23 mouse cellular contexts compared by ENCODE assay signal in the genomic region with DNA sequence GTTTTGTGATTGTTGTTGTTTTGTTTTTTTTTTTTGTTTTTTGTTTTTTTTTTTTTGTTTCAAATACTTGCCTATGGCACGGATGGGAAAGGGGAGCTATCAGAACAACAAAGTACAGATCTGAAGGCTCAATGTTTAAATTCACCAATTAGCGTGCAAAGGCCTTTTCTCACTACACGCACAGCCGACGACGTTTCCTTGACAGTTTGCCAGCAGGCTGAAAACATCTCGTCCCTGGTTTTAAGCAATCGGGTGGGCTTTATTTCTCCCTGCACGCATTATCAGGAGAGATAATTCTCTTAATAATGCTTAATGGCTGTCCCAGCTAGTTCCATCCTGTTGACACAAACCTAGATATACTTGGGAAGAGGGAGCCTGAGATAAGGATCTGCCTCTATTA.
DNase-seq lines count a peak whose midpoint lies in the region; ATAC-seq and TF ChIP-seq lines count a peak whose summit lies in the region.
"Had no signal": no experiment of that assay in that cellular context is flagged by ENCODE, and none has a peak within 500 bp of the region (broad histone marks: within the 10 kb centered on the region; RNA-seq: fewer than 3 reads in every experiment).

No protein-coding gene starts in this region.

- H3K4me3 ChIP-seq in heart, embryonic 15.5 days = no peak overlapping the region
- H3K4me3 ChIP-seq in heart, adult 2 months = no peak overlapping the region
- no peak overlapping the region for H3K4me3 ChIP-seq in lung, embryonic 14.5 days (ENCODE audit: low read depth, low read length)
- H3K4me3 ChIP-seq: embryonic facial prominence, embryonic 12.5 days; embryonic facial prominence, embryonic 15.5 days; forebrain, embryonic 12.5 days; heart, embryonic 12.5 days; hindbrain, embryonic 15.5 days; intestine, embryonic 15.5 days had no signal

- no peak for TF ChIP-seq CTCF in heart, adult 2 months (IDR thresholded peaks at IDR 0.05)
- no peak for TF ChIP-seq CTCF in lung, embryonic 14.5 days (IDR thresholded peaks at IDR 0.05; ENCODE audit: low read depth)
- TF ChIP-seq CTCF in brain, embryonic 14.5 days (IDR thresholded peaks at IDR 0.05; ENCODE audit: borderline replicate concordance, extremely low read depth, insufficient read depth, insufficient read length) = no peak

- H3K4me2 ChIP-seq in heart, embryonic 15.5 days = peak overlapping the region; percentile 21; the same call in 1 of the 2 replicates
- H3K4me2 ChIP-seq in lung, embryonic 14.5 days = no peak overlapping the region
- H3K4me2 ChIP-seq: embryonic facial prominence, embryonic 12.5 days; embryonic facial prominence, embryonic 15.5 days; forebrain, embryonic 12.5 days; heart, embryonic 12.5 days; hindbrain, embryonic 15.5 days; intestine, embryonic 15.5 days had no signal

- ATAC-seq in heart, embryonic 15.5 days (replicated peaks; ENCODE audit: insufficient number of reproducible peaks, insufficient read depth, low FRiP score, low read depth) = no peak
- ATAC-seq in lung, embryonic 14.5 days (ENCODE audit: insufficient read depth) = no peak
- ATAC-seq: activated CD4-positive, CD25-positive, alpha-beta regulatory T cell, adult 4 months; CD4-positive, CD25-positive, alpha-beta regulatory T cell, adult 4 months; forebrain, embryonic 16.5 days; intestine, embryonic 15.5 days had no signal

- TF ChIP-seq EP300 in heart, adult 2 months (IDR thresholded peaks at IDR 0.05; ENCODE audit: insufficient read depth, low read depth, low read length) = no peak

- no peaks in the 10 kb centered on the region for H3K36me3 ChIP-seq in heart, embryonic 15.5 days
- no peaks in the 10 kb centered on the region for H3K36me3 ChIP-seq in heart, adult 2 months (ENCODE audit: control insufficient read depth, insufficient read depth, low read length)
- no peaks in the 10 kb centered on the region for H3K36me3 ChIP-seq in lung, embryonic 14.5 days (ENCODE audit: insufficient read depth)
- H3K36me3 ChIP-seq: embryonic facial prominence, embryonic 12.5 days; embryonic facial prominence, embryonic 15.5 days; forebrain, embryonic 12.5 days; heart, embryonic 12.5 days; hindbrain, embryonic 15.5 days; intestine, embryonic 15.5 days had no signal

- peaks cover 22% of the 10 kb centered on the region for H3K4me1 ChIP-seq in heart, embryonic 15.5 days (replicated peaks)
- no peaks in the 10 kb centered on the region for H3K4me1 ChIP-seq in heart, adult 2 months (ENCODE audit: control insufficient read depth, insufficient read depth, low read length)
- no peaks in the 10 kb centered on the region for H3K4me1 ChIP-seq in lung, embryonic 14.5 days (ENCODE audit: insufficient read depth)
- H3K4me1 ChIP-seq: hindbrain, embryonic 15.5 days; intestine, embryonic 15.5 days had no signal

- no peaks in the 10 kb centered on the region for H3K79me2 ChIP-seq in heart, adult 2 months (replicated peaks; ENCODE audit: control insufficient read depth, insufficient read depth, low read length)

- 24% methylated on average over 9 of the region's 9 CpGs for WGBS in heart, embryonic 15.5 days
- 34% methylated on average over 9 of the region's 9 CpGs for WGBS in heart, adult 2 months
- WGBS in lung, embryonic 14.5 days = 36% methylated on average over 9 of the region's 9 CpGs

- no peak for TF ChIP-seq POLR2A in heart, adult 2 months (IDR thresholded peaks at IDR 0.05; ENCODE audit: insufficient read depth, low read depth, low read length)
- TF ChIP-seq POLR2A in brain, embryonic 14.5 days (IDR thresholded peaks at IDR 0.05; ENCODE audit: borderline replicate concordance, extremely low read depth, insufficient read depth, insufficient read length, poor library complexity, severe bottlenecking) = no peak

- DNase-seq in heart, adult 2 months = no peak
- peak; percentile 78 for DNase-seq in lung, embryonic 14.5 days
- no peak for DNase-seq in lung, adult 18-20 months
- peak; percentile 85 for DNase-seq in brain, embryonic 14.5 days (ENCODE audit: low read depth)
- no peak for DNase-seq in cerebellum, adult 11-12 months
- DNase-seq: adrenal gland, adult 8-10 months; adrenal gland, postnatal 25 days; cerebellum, adult 2 months; cerebellum, adult 9-11 months; cerebellum, postnatal 25 days; gastrocnemius, postnatal 10 days; gastrocnemius, postnatal 36 days; kidney, adult 11 months had no signal

- H3K27me3 ChIP-seq in heart, embryonic 15.5 days = no peaks in the 10 kb centered on the region
- H3K27me3 ChIP-seq in heart, adult 2 months (ENCODE audit: control insufficient read depth, insufficient read depth, low read length) = no peaks in the 10 kb centered on the region
- no peaks in the 10 kb centered on the region for H3K27me3 ChIP-seq in lung, embryonic 14.5 days (ENCODE audit: insufficient read depth, low read length)
- H3K27me3 ChIP-seq: embryonic facial prominence, embryonic 12.5 days; embryonic facial prominence, embryonic 15.5 days; heart, embryonic 12.5 days; hindbrain, embryonic 15.5 days; intestine, embryonic 15.5 days had no signal

- intact Hi-C loops in heart, adult 2 months (cut with DNase I) = no loop called here

- no peak overlapping the region for H3K9ac ChIP-seq in heart, embryonic 15.5 days
- H3K9ac ChIP-seq in heart, adult 2 months (ENCODE audit: low read depth, low read length) = no peak overlapping the region
- no peak overlapping the region for H3K9ac ChIP-seq in lung, embryonic 14.5 days
- H3K9ac ChIP-seq: embryonic facial prominence, embryonic 12.5 days; embryonic facial prominence, embryonic 15.5 days; forebrain, embryonic 12.5 days; heart, embryonic 12.5 days; hindbrain, embryonic 15.5 days; intestine, embryonic 15.5 days had no signal

- no peaks in the 10 kb centered on the region for H3K9me3 ChIP-seq in heart, embryonic 15.5 days (replicated peaks)
- no peaks in the 10 kb centered on the region for H3K9me3 ChIP-seq in lung, embryonic 14.5 days (ENCODE audit: low read depth, low read length)
- H3K9me3 ChIP-seq: embryonic facial prominence, embryonic 12.5 days; embryonic facial prominence, embryonic 15.5 days; forebrain, embryonic 12.5 days; heart, embryonic 12.5 days; hindbrain, embryonic 15.5 days; intestine, embryonic 15.5 days had no signal

- H3K27ac ChIP-seq in heart, embryonic 15.5 days = no peak overlapping the region
- H3K27ac ChIP-seq in heart, adult 2 months = no peak overlapping the region
- no peak overlapping the region for H3K27ac ChIP-seq in lung, embryonic 14.5 days (ENCODE audit: low read depth)
- H3K27ac ChIP-seq: embryonic facial prominence, embryonic 12.5 days; embryonic facial prominence, embryonic 15.5 days; forebrain, embryonic 12.5 days; hindbrain, embryonic 15.5 days; intestine, embryonic 15.5 days had no signal

Comparison
In these comparisons a context has a peak if more than half of its experiments do, and no peak if none do; other contexts are left out.
1. DNase-seq: peak in lung, embryonic 14.5 days (single experiment) and brain, embryonic 14.5 days (single experiment); none in heart, adult 2 months (0 of 2), lung, adult 18-20 months (0 of 2) and cerebellum, adult 11-12 months (single experiment).